Mouse (Mus musculus) midbrain, embryonic 15.5 days (tissue): Measurements from ENCODE around the gene Ankzf1. TPM values are rescaled to one million over a fixed set of nuclear protein-coding genes. Genes with fewer than 3 reads are reported as not detected.

Source experiments
- microRNA-seq: library from miRNA; unstranded; fragments of <30 nt; microRNA quantifications from one replicate; pipeline ENCODE4, GENCODE M21; 2016
- polyA plus RNA-seq: library from polyadenylated mRNA; unstranded; fragments of >200 nt; fragmentation: Nextera tagmentation; extraction: Ambion mirVana; gene quantifications from 2 replicates; pipeline ENCODE4 v1.2.1, GENCODE M21; 2015

Ankzf1 gene
- polyA plus RNA-seq, 1 experiment from 2014 or later: 27.7 TPM

Small RNA genes lying within 50 kb of the gene (microRNA-seq; reads per million reads assigned to microRNA genes)
- gene Gm27943: not detected

Other genes starting within 250 kb of the Ankzf1 start
- gene Ihh, start 240.5 kb upstream of the Ankzf1 start, polyA plus RNA-seq: 0.10 and 0.11 TPM in 2 replicates
- gene Nhej1, start 67.0 kb upstream of the Ankzf1 start, polyA plus RNA-seq: 5.1 and 6.0 TPM in 2 replicates
- not detected in 2 replicates for gene Slc23a3, start 58.3 kb upstream of the Ankzf1 start, polyA plus RNA-seq
- 58.8 and 61.9 TPM in 2 replicates for gene Cnppd1, start 49.4 kb upstream of the Ankzf1 start, polyA plus RNA-seq
- 143 and 153 TPM in 2 replicates for gene Retreg2, start 49.4 kb upstream of the Ankzf1 start, polyA plus RNA-seq
- 38.3 and 41.1 TPM in 2 replicates for gene Zfand2b, start 23.5 kb upstream of the Ankzf1 start, polyA plus RNA-seq
- 45.7 and 46.0 TPM in 2 replicates for gene Abcb6, start 11.8 kb upstream of the Ankzf1 start, polyA plus RNA-seq
- gene Atg9a, start within 50 bp of the Ankzf1 start, polyA plus RNA-seq: 59.2 and 63.3 TPM in 2 replicates
- 21.8 and 24.0 TPM in 2 replicates for gene Glb1l, start 18.7 kb downstream of the Ankzf1 start, polyA plus RNA-seq
- gene Stk16, start 18.7 kb downstream of the Ankzf1 start, polyA plus RNA-seq: 156 and 169 TPM in 2 replicates
- 7.9 and 12.7 TPM in 2 replicates for gene Tuba4a, start 27.7 kb downstream of the Ankzf1 start, polyA plus RNA-seq
- not detected in 2 replicates for gene A630095N17Rik, start 40.0 kb downstream of the Ankzf1 start, polyA plus RNA-seq
- 72.9 and 82.1 TPM in 2 replicates for gene Dnajb2, start 44.3 kb downstream of the Ankzf1 start, polyA plus RNA-seq
- 24.2 and 26.6 TPM in 2 replicates for gene Ptprn, start 72.4 kb downstream of the Ankzf1 start, polyA plus RNA-seq
- gene Resp18, start 86.3 kb downstream of the Ankzf1 start, polyA plus RNA-seq: 167 and 169 TPM in 2 replicates
- gene Dnpep, start 125.8 kb downstream of the Ankzf1 start, polyA plus RNA-seq: 152 and 162 TPM in 2 replicates
- 1.5 and 2.0 TPM in 2 replicates for gene Des, start 168.2 kb downstream of the Ankzf1 start, polyA plus RNA-seq
- 20.8 and 21.3 TPM in 2 replicates for gene Speg, start 183.1 kb downstream of the Ankzf1 start, polyA plus RNA-seq
- gene Gmppa, start 243.8 kb downstream of the Ankzf1 start, polyA plus RNA-seq: 86.1 and 98.7 TPM in 2 replicates